Mouse (Mus musculus) liver, embryonic 11.5 days (tissue): ENCODE data around the gene Ttl. TPM values are rescaled to one million over a fixed set of nuclear protein-coding genes. Genes with fewer than 3 reads are reported as not detected.
A peak's percentile ranks its signal among the peaks of the same experiment; 100 is the strongest.

Experiments used
- ATAC-seq: fragments of 200-750 bp; cut with Nextera tagmentation; replicated peaks from 2 replicates; pipeline ENCODE4 v1.8.0; 2017; ENCODE audit warnings: moderate number of reproducible peaks, mild to moderate bottlenecking, moderate TSS enrichment, moderate library complexity; ENCODE audit not compliant: low FRiP score
- DNase-seq: peaks from one replicate; pipeline ENCODE4 v3.0.0-alpha.2; 2017; ENCODE audit warnings: low spot score
- H3K27ac ChIP-seq: fragments of 300-500 bp; sonication (generic); 2 replicates; pipeline ENCODE4 v1.5.1; 2014; ENCODE audit warnings: mild to moderate bottlenecking, low read depth, low read length, control low read depth
- H3K27me3 ChIP-seq: fragments of 300-500 bp; sonication (generic); replicated peaks from 2 replicates; pipeline ENCODE4 v1.6.1; 2014; ENCODE audit warnings: low read length, mixed read lengths; ENCODE audit not compliant: control insufficient read depth, insufficient read depth
- H3K36me3 ChIP-seq: fragments of 300-500 bp; sonication (generic); 2 replicates; pipeline ENCODE4 v1.6.1; 2014; ENCODE audit warnings: mild to moderate bottlenecking, low read length, moderate library complexity, mixed read lengths; ENCODE audit not compliant: control insufficient read depth, insufficient read depth
- H3K4me1 ChIP-seq: fragments of 300-500 bp; sonication (generic); replicated peaks from 2 replicates; pipeline ENCODE4 v1.6.1; 2014; ENCODE audit warnings: low read length, mixed read lengths; ENCODE audit not compliant: control insufficient read depth, insufficient read depth
- H3K4me2 ChIP-seq: fragments of 300-500 bp; sonication (generic); 2 replicates; pipeline ENCODE4 v1.6.1; 2014; ENCODE audit warnings: mild to moderate bottlenecking, control low read depth, moderate library complexity
- H3K4me3 ChIP-seq: fragments of 300-500 bp; sonication (generic); 2 replicates; pipeline ENCODE4 v1.5.1; 2014; ENCODE audit warnings: low read depth, low read length, control low read depth
- H3K9ac ChIP-seq: fragments of 300-500 bp; sonication (generic); 2 replicates; pipeline ENCODE4 v1.6.1; 2014; ENCODE audit warnings: low read depth, low read length, control low read depth
- H3K9me3 ChIP-seq: fragments of 300-500 bp; sonication (generic); 2 replicates; pipeline ENCODE4 v1.6.1; 2016; ENCODE audit warnings: low read length, inconsistent platforms, mixed read lengths; ENCODE audit not compliant: control insufficient read depth
- WGBS: fragments of 180-500 bp; shearing (Covaris S2); extraction: QIAGEN DNeasy Blood & Tissue Kit; methylation state at CpG from one replicate; pipeline ENCODE4 v1.1.7; 2014; 5-methylcytosine and 5-hydroxymethylcytosine counted together
- polyA plus RNA-seq: library from polyadenylated mRNA; unstranded; fragments of >200 nt; fragmentation: Nextera tagmentation; extraction: Ambion mirVana; gene quantifications from 2 replicates; pipeline ENCODE4 v1.2.1, GENCODE M21; 2014

The Ttl gene
- polyA plus RNA-seq, 1 experiment from 2014 or later, result 6.1 TPM

GRCm38 (mm10) chr2:129129412-129129929 is 63.7 kb downstream of the Ttl start, which contains the start of gene Chchd5:
Gene Chchd5, plus strand, starts transcription at chr2:129129700.
- Histone ChIP-seq H3K4me3 (peak within 1 kb of the TSS; percentile 64), H3K4me2 (peak within 1 kb of the TSS; percentile 94), H3K27me3 (no peaks in the 10 kb centered on the region), H3K9me3 (peaks cover 5% of the 10 kb centered on the region; the same call in 1 of the 2 replicates), H3K27ac (peak within 1 kb of the TSS; percentile 86), H3K36me3 (peaks cover 48% of the 10 kb centered on the region), H3K9ac (peak within 1 kb of the TSS; percentile 88), H3K4me1 (peaks cover 7% of the 10 kb centered on the region)
- under 1% methylated on average over 35 of the region's 35 CpGs for WGBS
- ATAC-seq (peak; percentile 100), DNase-seq (peak; percentile 88)

- DNase-seq (no peak), ATAC-seq (peak; percentile 44)
- H3K4me1 ChIP-seq, result peaks cover 7% of the 10 kb centered on the region
- H3K36me3 ChIP-seq, result peaks cover 42% of the 10 kb centered on the region
- H3K4me3 ChIP-seq, result peak overlapping the region; percentile 64
- peak overlapping the region; percentile 86 for H3K27ac ChIP-seq
- WGBS, result 35% methylated on average over 18 of the region's 18 CpGs
- peaks cover 5% of the 10 kb centered on the region; the same call in 1 of the 2 replicates for H3K9me3 ChIP-seq
- peak overlapping the region; percentile 94 for H3K4me2 ChIP-seq
- H3K27me3 ChIP-seq, result no peaks in the 10 kb centered on the region
- peak overlapping the region; percentile 74 for H3K9ac ChIP-seq
Observed at GRCm38 (mm10) chr2:129129987-129130545, 64.3 kb downstream of the Ttl start.

GRCm38 (mm10) chr2:129130776-129131175 is 65.0 kb downstream of the Ttl start:
- ATAC-seq, result no peak
- no peak overlapping the region for H3K9ac ChIP-seq

GRCm38 (mm10) chr2:129132231-129132630 is 66.5 kb downstream of the Ttl start:
- Histone ChIP-seq H3K4me1 (peaks cover 7% of the 10 kb centered on the region), H3K4me3 (no peak overlapping the region), H3K36me3 (peaks cover 26% of the 10 kb centered on the region), H3K27me3 (no peaks in the 10 kb centered on the region), H3K27ac (no peak overlapping the region), H3K9ac (no peak overlapping the region), H3K4me2 (no peak overlapping the region), H3K9me3 (peaks cover 5% of the 10 kb centered on the region; the same call in 1 of the 2 replicates)
- DNase-seq (no peak), ATAC-seq (no peak)
- 91% methylated on average over 7 of the region's 7 CpGs for WGBS

More at GRCm38 (mm10) chr2:129130776-129131175, 65.0 kb downstream of the Ttl start:
- Histone ChIP-seq H3K9me3 (peaks cover 5% of the 10 kb centered on the region; the same call in 1 of the 2 replicates), H3K36me3 (peaks cover 36% of the 10 kb centered on the region), H3K4me1 (peaks cover 7% of the 10 kb centered on the region), H3K4me2 (peak overlapping the region; percentile 94), H3K27ac (no peak overlapping the region), H3K27me3 (no peaks in the 10 kb centered on the region), H3K4me3 (peak overlapping the region; percentile 64)
- 95% methylated on average over 2 of the region's 2 CpGs for WGBS
- DNase-seq, result no peak

GRCm38 (mm10) chr2:129133006-129133805 is 67.5 kb downstream of the Ttl start:
- ATAC-seq, result no peak
- 96% methylated on average over 14 of the region's 14 CpGs for WGBS

GRCm38 (mm10) chr2:129139906-129140305 is 74.2 kb downstream of the Ttl start:
- WGBS, result 86% methylated on average over 10 of the region's 10 CpGs
- Histone ChIP-seq H3K9me3 (no peaks in the 10 kb centered on the region), H3K4me3 (no peak overlapping the region), H3K4me2 (no peak overlapping the region), H3K9ac (no peak overlapping the region), H3K4me1 (no peaks in the 10 kb centered on the region), H3K27me3 (no peaks in the 10 kb centered on the region), H3K27ac (no peak overlapping the region), H3K36me3 (no peaks in the 10 kb centered on the region)
- DNase-seq (no peak), ATAC-seq (no peak)

More at GRCm38 (mm10) chr2:129133006-129133805, 67.5 kb downstream of the Ttl start:
- H3K4me2 ChIP-seq, result no peak overlapping the region
- H3K9me3 ChIP-seq, result peaks cover 5% of the 10 kb centered on the region; the same call in 1 of the 2 replicates
- no peaks in the 10 kb centered on the region for H3K27me3 ChIP-seq
- DNase-seq, result no peak
- H3K4me3 ChIP-seq, result no peak overlapping the region
- no peak overlapping the region for H3K9ac ChIP-seq
- peaks cover 20% of the 10 kb centered on the region for H3K36me3 ChIP-seq
- H3K4me1 ChIP-seq, result peaks cover 7% of the 10 kb centered on the region
- H3K27ac ChIP-seq, result no peak overlapping the region

Other genes with a start within 250 kb of the Ttl start
- 15.5 and 16.0 TPM in 2 replicates for gene Tmem87b, start 247.8 kb upstream of the Ttl start, polyA plus RNA-seq
- gene Fbln7, start 203.0 kb upstream of the Ttl start, polyA plus RNA-seq, result 0.62 and 0.90 TPM in 2 replicates
- gene Zc3h8, start 121.9 kb upstream of the Ttl start, polyA plus RNA-seq, result 9.2 and 11.9 TPM in 2 replicates
- 0.84 and 1.3 TPM in 2 replicates for gene Zc3h6, start 98.5 kb upstream of the Ttl start, polyA plus RNA-seq
- gene Gm10762, start 98.2 kb upstream of the Ttl start, polyA plus RNA-seq, result 7.5 and 8.7 TPM in 2 replicates
- gene Vinac1, start 17.8 kb upstream of the Ttl start, polyA plus RNA-seq, result 0.05 and 0.06 TPM in 2 replicates
- gene Polr1b, start 35.1 kb downstream of the Ttl start, polyA plus RNA-seq, result 52.5 and 52.7 TPM in 2 replicates
- gene Chchd5, start 63.8 kb downstream of the Ttl start, polyA plus RNA-seq, result 18.6 and 19.5 TPM in 2 replicates
- gene Slc20a1, start 132.8 kb downstream of the Ttl start, polyA plus RNA-seq, result 69.5 and 71.8 TPM in 2 replicates
- gene Ckap2l, start 231.3 kb downstream of the Ttl start, polyA plus RNA-seq, result 55.1 and 63.7 TPM in 2 replicates
- gene Il1a, start 244.0 kb downstream of the Ttl start, polyA plus RNA-seq, result 2.2 and 2.5 TPM in 2 replicates